Mouse (Mus musculus) heart, adult 2 months (tissue): ENCODE results near the gene Shisal1. TPM values are rescaled to one million over a fixed set of nuclear protein-coding genes. Genes with fewer than 3 reads are reported as not detected.
A peak's percentile ranks its signal among the peaks of the same experiment; 100 is the strongest.

Source experiments
- DNase-seq, 2 experiments: peaks; one replicate each; pipeline ENCODE4 v3.0.0; 2021
- H3K27ac ChIP-seq: fragments of 200-600 bp; 2 replicates; pipeline ENCODE4 v1.8.1; 2022
- H3K27me3 ChIP-seq: fragments of 200-500 bp; 2 replicates; pipeline ENCODE4 v1.6.1; 2012; ENCODE audit warnings: mild to moderate bottlenecking, low read length, inconsistent platforms, mixed read lengths; ENCODE audit not compliant: control insufficient read depth, insufficient read depth
- H3K36me3 ChIP-seq: fragments of 200-500 bp; 2 replicates; pipeline ENCODE4 v1.6.1; 2012; ENCODE audit warnings: low read length, inconsistent platforms; ENCODE audit not compliant: control insufficient read depth, insufficient read depth
- H3K4me1 ChIP-seq: fragments of 200-500 bp; 2 replicates; pipeline ENCODE4 v1.6.1; 2011; ENCODE audit warnings: low read length; ENCODE audit not compliant: control insufficient read depth, insufficient read depth
- H3K4me3 ChIP-seq: fragments of 200-600 bp; 2 replicates; pipeline ENCODE4 v1.8.1; 2022
- H3K79me2 ChIP-seq: fragments of 200-500 bp; replicated peaks from 2 replicates; pipeline ENCODE4 v1.6.1; 2012; ENCODE audit warnings: mild to moderate bottlenecking, inconsistent platforms, low read length, moderate library complexity, mixed read lengths; ENCODE audit not compliant: control insufficient read depth, insufficient read depth
- H3K9ac ChIP-seq: fragments of 200-500 bp; 2 replicates; pipeline ENCODE4 v1.6.1; 2012; ENCODE audit warnings: low read depth, mild to moderate bottlenecking, control low read depth, inconsistent platforms, low read length, mixed read lengths
- CTCF ChIP-seq: fragments of 200-600 bp; IDR thresholded peaks from 2 replicates; pipeline ENCODE4 v1.8.1; 2022; ENCODE audit warnings: antibody characterized with exemption, mild to moderate bottlenecking, moderate library complexity
- EP300 ChIP-seq: fragments of 200-500 bp; IDR thresholded peaks from 2 replicates; pipeline ENCODE4 v1.6.1; 2011; ENCODE audit warnings: low read depth, low read length, control low read depth; ENCODE audit not compliant: insufficient read depth
- POLR2A ChIP-seq: fragments of 200-500 bp; IDR thresholded peaks from 2 replicates; pipeline ENCODE4 v1.6.1; 2011; ENCODE audit warnings: mild to moderate bottlenecking, low read depth, low read length, control low read depth; ENCODE audit not compliant: insufficient read depth
- WGBS: fragments of 180-500 bp; shearing (Covaris S2); methylation state at CpG from one replicate; pipeline ENCODE4 v1.1.7; 2018; 5-methylcytosine and 5-hydroxymethylcytosine counted together
- intact Hi-C: fragments of 180-260 bp; cut with DNase I; formaldehyde crosslinking; loops from one replicate; pipeline ENCODE4 v1.15.1; 2025
- polyA plus RNA-seq: library from polyadenylated mRNA; depleted of rRNA; stranded (reverse); fragments of >200 nt; gene quantifications from 2 replicates; pipeline ENCODE4 v1.2.3, GENCODE M21; 2012
- total RNA-seq, 2 experiments: library from RNA; stranded (reverse); gene quantifications; 2 replicates each; pipeline ENCODE4 v1.2.3; 2021

Shisal1 gene
- total and polyA plus RNA-seq, 3 experiments: 1.1 to 1.8 (median 1.7) TPM

DNA sequence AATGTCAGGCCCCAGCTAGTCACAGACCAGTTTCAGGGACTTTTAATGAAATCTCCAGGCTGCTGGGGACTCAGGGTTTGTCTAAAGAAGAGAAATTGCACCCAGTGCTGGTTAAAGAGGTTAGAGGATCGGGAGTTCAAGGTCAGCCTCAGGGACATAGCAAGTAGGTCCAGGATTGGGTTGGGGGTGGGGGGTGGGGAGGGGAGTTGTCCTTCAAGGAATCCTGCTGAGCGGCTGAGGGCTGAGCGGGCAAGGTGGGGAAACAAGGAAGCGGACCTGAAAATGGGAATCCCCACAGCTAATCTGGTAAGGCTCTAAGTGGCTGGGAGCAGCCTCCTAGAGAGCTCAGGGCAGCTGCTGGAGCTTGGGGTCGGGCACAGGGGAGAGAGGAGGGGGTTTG, 20.9 kb upstream of the Shisal1 start:
- no peaks in the 10 kb centered on the region for H3K36me3 ChIP-seq
- H3K27ac ChIP-seq: no peak overlapping the region
- DNase-seq: no peak
- H3K4me1 ChIP-seq: peaks cover 1% of the 10 kb centered on the region
- WGBS: 67% methylated on average over 5 of the region's 5 CpGs
- no peaks in the 10 kb centered on the region for H3K79me2 ChIP-seq
- no peak overlapping the region for H3K4me3 ChIP-seq
- TF ChIP-seq POLR2A: no peak
- TF ChIP-seq CTCF: no peak
- no peak for TF ChIP-seq EP300
- intact Hi-C loops: no loop called here
- H3K27me3 ChIP-seq: no peaks in the 10 kb centered on the region
- no peak overlapping the region for H3K9ac ChIP-seq

- DNase-seq: peak; percentile 30 to 43
Observed at GRCm38 (mm10) chr15:84466458-84467267, 19.8 kb upstream of the Shisal1 start.

DNA sequence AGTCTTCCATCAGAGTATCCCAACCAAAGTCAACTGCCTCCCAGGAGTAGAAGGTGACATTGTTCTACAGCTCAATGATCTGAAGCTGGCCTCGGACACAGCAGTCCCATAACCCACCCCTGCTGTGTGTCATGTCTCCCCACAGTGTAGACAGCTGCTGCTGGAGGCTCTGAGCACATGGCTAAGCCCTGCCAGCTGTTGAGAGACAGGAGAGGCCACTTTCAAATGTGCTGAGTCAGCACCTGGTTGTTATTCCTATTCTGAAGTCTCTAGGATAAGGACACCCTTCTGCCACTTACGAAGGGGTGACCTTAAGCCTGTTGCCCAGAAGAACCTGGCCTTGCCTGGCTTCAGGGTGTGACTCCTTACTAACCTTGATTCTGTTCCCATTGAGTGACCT, 14.5 kb upstream of the Shisal1 start:
- TF ChIP-seq EP300 (no peak), CTCF (no peak), POLR2A (no peak)
- Histone ChIP-seq H3K27ac (no peak overlapping the region), H3K4me3 (no peak overlapping the region), H3K9ac (no peak overlapping the region), H3K27me3 (no peaks in the 10 kb centered on the region), H3K79me2 (no peaks in the 10 kb centered on the region), H3K36me3 (no peaks in the 10 kb centered on the region), H3K4me1 (peaks cover 1% of the 10 kb centered on the region; the same call in 1 of the 2 replicates)
- DNase-seq: no peak
- intact Hi-C loops: no loop called here
- WGBS: 48% methylated on average over 2 of the region's 2 CpGs

More at GRCm38 (mm10) chr15:84466458-84467267, 19.8 kb upstream of the Shisal1 start:
- Histone ChIP-seq H3K9ac (no peak overlapping the region), H3K4me1 (peaks cover 1% of the 10 kb centered on the region), H3K27ac (no peak overlapping the region), H3K36me3 (no peaks in the 10 kb centered on the region), H3K27me3 (no peaks in the 10 kb centered on the region), H3K79me2 (no peaks in the 10 kb centered on the region), H3K4me3 (no peak overlapping the region)
- TF ChIP-seq POLR2A (no peak), EP300 (no peak), CTCF (no peak)
- 36% methylated on average over 13 of the region's 13 CpGs for WGBS
- intact Hi-C loops: no loop called here

DNA sequence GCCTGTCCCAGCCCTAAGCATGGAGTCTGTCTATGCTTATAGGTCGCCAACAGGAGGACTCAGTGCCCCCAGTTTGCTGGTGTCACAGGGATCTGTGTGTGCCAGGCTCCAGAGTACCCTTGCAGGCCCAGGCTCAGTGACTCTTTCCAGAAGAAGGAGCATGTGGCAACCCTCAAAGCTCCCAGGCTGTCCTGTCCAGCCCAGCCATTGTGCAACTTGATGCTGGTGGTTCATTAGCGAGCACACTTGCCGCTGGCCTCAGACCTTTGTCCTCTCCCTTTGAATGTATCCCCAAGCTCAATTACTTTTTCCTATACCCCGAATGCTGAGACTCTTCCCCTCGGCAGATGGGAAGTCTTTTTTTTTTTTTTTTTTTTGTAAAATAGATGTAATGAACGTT, 12.1 kb upstream of the Shisal1 start:
- H3K4me3 ChIP-seq: no peak overlapping the region
- no peaks in the 10 kb centered on the region for H3K36me3 ChIP-seq
- no peaks in the 10 kb centered on the region for H3K79me2 ChIP-seq
- H3K9ac ChIP-seq: no peak overlapping the region
- no peak for DNase-seq
- intact Hi-C loops: no loop called here
- no peaks in the 10 kb centered on the region for H3K27me3 ChIP-seq
- WGBS: 81% methylated on average over 6 of the region's 6 CpGs
- H3K4me1 ChIP-seq: no peaks in the 10 kb centered on the region
- TF ChIP-seq CTCF (no peak), EP300 (no peak), POLR2A (no peak)
- no peak overlapping the region for H3K27ac ChIP-seq

DNA sequence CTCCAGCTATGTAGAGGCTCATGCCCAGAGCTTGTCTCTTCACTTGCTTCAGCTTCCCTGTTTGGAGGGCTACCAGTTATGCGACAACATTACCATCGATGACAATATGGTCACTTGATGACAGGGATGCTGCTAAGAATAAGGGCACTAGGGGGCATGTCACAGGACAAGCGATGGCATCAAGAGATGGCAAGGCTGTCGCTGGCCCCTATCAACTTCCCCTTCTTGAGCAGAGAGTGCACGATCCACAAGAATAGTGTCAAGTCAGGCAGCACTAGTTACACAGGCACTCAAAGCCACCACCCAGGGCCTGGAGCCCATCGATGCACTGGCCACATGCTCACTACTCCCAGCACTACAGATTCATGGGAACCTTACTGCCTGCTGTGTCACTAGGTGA, 8.4 kb upstream of the Shisal1 start:
- Histone ChIP-seq H3K4me1 (peaks cover 3% of the 10 kb centered on the region), H3K4me3 (no peak overlapping the region), H3K79me2 (no peaks in the 10 kb centered on the region), H3K27ac (no peak overlapping the region), H3K36me3 (no peaks in the 10 kb centered on the region), H3K9ac (no peak overlapping the region), H3K27me3 (no peaks in the 10 kb centered on the region)
- DNase-seq: no peak
- TF ChIP-seq POLR2A (no peak), CTCF (no peak), EP300 (no peak)
- 89% methylated on average over 6 of the region's 6 CpGs for WGBS
- intact Hi-C loops: no loop called here

DNA sequence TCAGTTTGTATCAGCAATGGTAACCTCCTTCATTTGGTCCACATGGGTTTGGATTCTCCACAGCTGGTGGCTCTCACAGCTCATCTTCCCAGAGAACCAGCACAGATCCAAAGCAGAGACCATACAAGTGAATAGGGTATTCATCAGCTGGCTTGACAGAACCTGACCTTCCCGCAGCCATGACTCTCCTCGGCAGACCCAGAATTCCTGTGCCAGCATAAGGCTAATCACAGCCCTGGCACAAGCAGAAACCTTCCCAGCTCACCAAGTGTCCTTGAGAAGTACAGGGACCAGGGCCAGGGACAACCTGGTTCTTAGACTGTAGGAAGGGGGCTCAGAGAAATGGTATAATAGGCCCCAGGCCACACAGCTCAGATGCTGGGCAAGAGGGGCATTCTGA, 6.2 kb upstream of the Shisal1 start:
- no peaks in the 10 kb centered on the region for H3K36me3 ChIP-seq
- no peak overlapping the region for H3K27ac ChIP-seq
- H3K79me2 ChIP-seq: no peaks in the 10 kb centered on the region
- DNase-seq: no peak
- TF ChIP-seq POLR2A: no peak
- no peak for TF ChIP-seq EP300
- no peak for TF ChIP-seq CTCF
- no peak overlapping the region for H3K4me3 ChIP-seq
- H3K4me1 ChIP-seq: peaks cover 3% of the 10 kb centered on the region
- H3K9ac ChIP-seq: no peak overlapping the region
- WGBS: 85% methylated on average over 2 of the region's 2 CpGs
- intact Hi-C loops: no loop called here
- H3K27me3 ChIP-seq: no peaks in the 10 kb centered on the region
